Mouse (Mus musculus) gonadal fat pad, adult 2 months (tissue): ENCODE measurements around the gene Plcb3. TPM values are rescaled to one million over a fixed set of nuclear protein-coding genes. Genes with fewer than 3 reads are reported as not detected.

Experiments
- DNase-seq: peaks from one replicate; pipeline ENCODE4 v3.0.0-alpha.2; 2012; ENCODE audit warnings: low read depth
- polyA plus RNA-seq: library from polyadenylated mRNA; depleted of rRNA; stranded (reverse); fragments of >200 nt; gene quantifications from 2 replicates; pipeline ENCODE4 v1.2.3, GENCODE M21; 2012

Gene Plcb3
- polyA plus RNA-seq, 1 experiment = 74.5 TPM

GRCm38 (mm10) chr19:6940396-6941351, 35.6 kb downstream of the Plcb3 start:
- DNase-seq = no peak

GRCm38 (mm10) chr19:6939106-6940002, 36.9 kb downstream of the Plcb3 start:
- DNase-seq = no peak

GRCm38 (mm10) chr19:6937541-6938465, 38.5 kb downstream of the Plcb3 start:
- DNase-seq = no peak

- DNase-seq = no peak
Observed at GRCm38 (mm10) chr19:6936299-6936698, 40.0 kb downstream of the Plcb3 start.

DNA sequence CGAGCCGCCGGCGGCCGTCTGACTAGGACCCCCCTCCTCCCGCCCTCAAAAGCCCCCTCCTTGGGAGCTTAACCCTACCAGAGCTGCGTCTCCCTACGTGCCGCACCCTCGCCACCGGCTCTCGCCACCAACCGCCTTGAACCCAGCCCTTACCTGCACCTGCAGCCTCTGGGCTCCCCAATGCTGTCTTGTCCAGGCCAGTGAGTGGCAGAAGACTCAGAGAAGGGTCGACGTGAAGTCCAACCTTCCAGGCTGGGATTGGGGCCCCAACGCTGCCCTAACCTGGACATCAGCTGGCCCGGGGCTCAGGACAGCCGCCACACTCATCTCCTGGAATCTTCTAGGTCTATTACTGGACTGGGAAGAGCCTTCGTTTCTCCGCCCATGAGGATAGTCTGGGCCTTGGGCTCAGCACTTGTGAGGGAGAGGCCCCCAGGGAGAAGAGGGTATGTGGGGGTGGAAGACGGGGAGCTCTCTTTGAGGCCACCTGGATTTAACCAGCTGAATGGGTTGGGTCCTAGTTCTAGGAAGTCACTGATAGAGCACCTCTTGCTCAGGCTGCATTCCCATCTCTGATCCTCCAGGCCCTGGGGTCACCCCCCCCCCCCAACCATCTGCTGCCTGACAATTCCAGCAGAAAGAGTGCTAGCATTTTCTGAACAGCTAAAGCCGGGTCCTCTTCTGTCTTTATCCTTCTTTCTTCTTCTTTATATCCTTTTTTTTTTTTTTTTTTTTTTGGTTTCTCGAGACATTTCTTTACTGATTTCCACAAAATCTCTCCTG, 41.9 kb downstream of the Plcb3 start, which contains the start of gene Kcnk4:
Gene Kcnk4, minus strand, starts transcription at position 321 of the 783 bp plus-strand sequence.
- no peak for DNase-seq

- DNase-seq = no peak
Observed at GRCm38 (mm10) chr19:6933436-6934194, 42.7 kb downstream of the Plcb3 start.

GRCm38 (mm10) chr19:6933102-6933435, 43.2 kb downstream of the Plcb3 start:
- DNase-seq = no peak

DNA sequence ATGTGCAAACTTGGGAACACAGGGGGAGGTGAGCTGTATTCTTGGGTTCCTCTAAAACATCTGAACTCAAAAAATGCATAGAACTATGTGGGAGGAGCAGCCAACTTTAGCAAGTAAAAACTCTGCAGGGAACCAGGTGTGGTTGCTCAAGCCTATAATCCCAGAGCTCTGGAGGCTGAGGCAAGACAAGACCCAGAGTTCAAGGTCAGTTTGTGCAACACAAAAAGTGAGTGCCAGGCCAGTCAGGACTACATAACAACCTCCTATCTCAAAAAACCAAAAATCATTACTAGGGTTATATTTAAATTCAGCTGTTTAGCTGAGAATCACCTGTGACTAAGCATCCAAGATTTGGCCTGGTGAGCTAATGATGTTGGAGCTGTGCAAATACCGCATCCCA, 44.3 kb downstream of the Plcb3 start:
- DNase-seq = no peak

- no peak for DNase-seq
Observed at GRCm38 (mm10) chr19:6931002-6931401, 45.3 kb downstream of the Plcb3 start.

DNA sequence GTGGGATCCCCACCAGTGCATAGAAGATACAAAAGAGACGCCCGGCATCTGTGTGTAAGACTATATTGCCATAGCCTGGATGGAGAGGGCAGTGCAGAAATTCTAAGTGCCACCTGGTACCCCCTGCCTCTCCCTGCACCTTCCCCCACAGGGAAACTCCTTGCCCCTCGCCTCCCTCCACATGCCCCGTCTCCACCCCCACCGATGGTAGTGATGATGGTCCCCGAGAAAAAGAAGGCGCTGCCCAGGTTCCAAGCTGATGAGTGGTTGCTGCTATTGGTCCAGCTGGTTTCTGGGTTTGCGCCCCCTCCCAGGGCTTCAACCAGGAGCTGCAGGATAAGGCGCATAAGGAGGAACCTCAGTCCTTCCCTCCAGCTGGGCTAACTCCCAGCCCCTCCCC, 48.2 kb downstream of the Plcb3 start:
- DNase-seq = no peak

DNA sequence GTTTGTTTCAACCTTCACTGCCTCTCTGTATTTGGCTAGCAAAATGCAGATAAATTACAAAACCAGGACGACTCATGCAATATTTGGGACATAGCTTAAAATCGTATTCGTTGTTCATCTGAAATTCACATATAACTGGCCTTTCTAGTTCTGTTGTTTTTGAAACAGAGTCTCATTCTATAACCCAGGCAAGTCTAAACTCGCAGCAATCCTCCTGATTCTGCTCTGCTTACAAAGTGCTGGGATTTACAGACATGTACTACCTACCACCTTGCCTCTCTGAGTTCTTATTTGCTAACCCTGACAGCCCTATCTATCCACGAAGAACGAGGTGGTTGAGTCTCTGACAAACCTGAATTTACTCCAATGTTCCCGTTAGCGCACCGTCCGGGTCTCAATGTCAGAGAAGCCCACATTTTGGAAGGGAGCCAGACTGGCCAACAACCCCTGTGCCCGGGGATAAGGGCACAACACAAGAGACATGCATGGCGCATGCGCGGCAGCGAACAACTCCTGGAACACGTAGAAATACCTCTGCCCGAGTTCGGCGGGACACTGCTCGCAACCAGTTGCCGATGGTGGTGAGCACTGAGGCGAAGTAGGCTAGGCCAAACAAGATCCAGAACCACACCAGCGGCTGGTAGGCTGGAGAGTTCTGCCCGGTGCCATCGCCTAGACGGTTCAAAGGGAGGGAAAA, 49.6 kb downstream of the Plcb3 start:
- no peak for DNase-seq

GRCm38 (mm10) chr19:6925611-6926329, 50.5 kb downstream of the Plcb3 start:
- DNase-seq = no peak

DNA sequence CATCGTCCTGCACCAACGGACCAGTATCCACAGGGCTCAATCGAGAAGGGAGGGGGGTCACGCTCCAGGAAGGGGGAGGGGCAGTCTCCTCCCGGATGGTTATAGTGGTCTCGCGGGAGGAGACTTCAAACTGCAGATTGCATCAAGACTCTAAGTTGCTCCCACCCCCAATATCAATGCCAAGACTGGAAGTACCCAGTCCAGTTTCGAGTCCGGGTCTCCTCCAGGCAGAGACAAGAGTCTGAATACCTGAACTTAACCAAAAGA, 51.0 kb downstream of the Plcb3 start, which contains the start of gene Catsperz:
Gene Catsperz, minus strand, starts transcription at position 74 of the 267 bp plus-strand sequence.
- no peak for DNase-seq

- no peak for DNase-seq
Observed at GRCm38 (mm10) chr19:6924461-6925306, 51.6 kb downstream of the Plcb3 start.

DNA sequence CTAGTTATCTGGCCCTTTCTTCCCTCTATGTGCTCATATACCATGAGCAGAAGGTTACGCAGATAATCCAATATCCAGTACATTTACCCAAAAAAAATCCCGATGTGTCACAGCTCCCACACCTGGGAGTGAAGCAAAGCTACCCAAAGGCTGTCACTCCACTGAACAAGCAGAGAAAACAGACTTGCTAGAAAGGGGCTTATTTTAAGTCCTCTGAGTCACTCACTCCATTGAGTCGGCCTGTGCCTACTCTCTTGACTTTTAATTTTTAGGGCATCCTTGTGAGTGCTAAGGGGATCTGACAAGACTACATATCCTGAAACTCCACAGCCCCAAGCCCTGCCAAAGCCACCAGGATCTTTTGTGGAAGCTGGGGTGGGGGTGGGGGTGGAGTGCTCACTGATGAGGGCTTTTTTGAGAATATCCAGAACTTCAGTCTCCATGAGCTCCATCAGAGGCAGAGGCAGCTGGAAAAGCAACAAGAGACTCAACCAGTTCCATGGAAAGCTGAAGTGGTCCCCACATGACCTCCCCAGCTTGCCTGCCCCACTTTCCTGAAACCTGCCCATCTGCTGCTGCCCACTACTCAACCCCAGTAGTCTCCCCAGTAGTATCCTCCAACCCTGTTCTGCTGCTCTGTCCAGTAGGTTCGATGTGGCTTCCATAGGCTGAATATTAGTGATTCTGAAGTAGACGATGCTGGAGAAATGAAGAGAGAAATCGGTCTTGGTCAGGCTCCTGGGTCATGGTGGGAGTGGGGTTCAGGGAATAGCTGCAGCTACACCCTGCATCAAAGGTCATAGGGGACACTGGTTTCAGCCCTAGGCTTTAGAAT, 53.2 kb downstream of the Plcb3 start:
- DNase-seq = no peak

DNA sequence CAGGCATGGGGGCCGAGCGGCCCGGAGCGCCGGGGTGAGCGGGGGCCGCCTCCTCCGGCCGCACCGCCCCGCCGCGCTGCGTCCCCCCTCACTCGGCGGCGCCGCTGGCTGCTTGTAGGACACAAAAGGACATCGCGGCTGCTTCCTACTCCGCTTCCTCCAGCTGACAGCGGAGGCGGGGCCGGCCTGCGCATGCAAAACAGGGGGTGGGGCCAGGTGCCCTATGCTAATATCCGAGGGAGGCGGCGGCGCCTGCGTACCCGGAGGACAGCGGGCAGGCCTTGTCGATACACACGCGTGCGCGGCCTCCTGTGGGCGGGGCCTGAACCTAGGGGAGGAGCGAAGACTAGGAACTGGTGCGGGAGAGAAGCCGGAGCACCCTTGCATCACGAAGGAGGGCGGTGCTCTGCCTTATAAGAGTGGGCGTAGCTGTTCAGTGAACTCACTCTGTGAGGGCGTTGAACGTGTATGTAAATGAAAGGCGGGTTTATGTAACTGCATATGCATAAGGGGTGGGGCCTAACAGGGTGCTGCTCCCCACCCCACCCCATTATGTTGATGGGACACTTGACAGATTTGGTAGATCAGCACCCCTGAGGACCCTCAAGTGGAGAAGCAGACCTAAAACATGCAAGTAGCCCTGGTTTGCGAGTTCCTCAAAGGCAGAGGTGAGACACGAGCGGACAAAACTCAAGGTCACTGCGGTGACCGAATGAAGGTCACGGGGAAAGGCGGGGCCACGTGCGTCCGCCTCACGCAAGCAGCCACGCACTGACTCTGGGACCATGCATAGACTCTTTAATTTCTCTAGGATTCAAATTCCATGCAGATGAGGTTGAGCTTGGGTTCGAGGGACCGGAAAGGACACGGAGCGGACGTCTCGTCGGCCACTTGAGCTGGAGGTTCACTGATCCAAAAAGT, 54.4 kb downstream of the Plcb3 start, which contains the start of gene Esrra:
Gene Esrra, minus strand, starts transcription at position 167 of the 921 bp plus-strand sequence.
- DNase-seq = peak; percentile 98
